Mouse (Mus musculus): ENCODE data around the gene Sult6b2. TPM values are rescaled to one million over a fixed set of nuclear protein-coding genes. Genes with fewer than 3 reads are reported as not detected.

Gene Sult6b2
- polyA plus RNA-seq, 1 experiment from 2014 or later, result not detected

DNA sequence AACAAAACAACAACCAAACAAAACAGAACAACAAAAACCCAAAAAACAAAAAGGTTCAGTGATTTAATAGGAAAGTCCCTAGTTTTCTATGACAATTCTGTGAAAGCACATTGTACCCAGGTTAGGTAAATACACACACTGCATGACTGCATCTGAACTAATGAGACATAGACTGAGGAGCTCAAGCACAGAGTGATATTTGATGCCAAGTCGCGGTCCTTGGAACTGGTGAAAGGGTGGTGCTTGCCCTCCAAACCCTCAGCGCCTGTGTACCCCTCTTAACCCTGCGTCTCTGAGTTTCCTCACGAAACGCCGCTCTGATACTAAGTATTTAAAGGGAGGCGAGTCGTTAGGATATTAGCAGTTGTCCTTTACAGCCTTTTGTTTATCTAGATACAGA lies 37.0 kb downstream of the Sult6b2 start:
- Histone ChIP-seq H3K27me3 (no peaks in the 10 kb centered on the region), H3K9ac (replicated peaks) (no peak overlapping the region), H3K27ac (replicated peaks) (no peak overlapping the region), H3K4me1 (no peaks in the 10 kb centered on the region), H3K4me3 (no peak overlapping the region), H3K9me3 (no peaks in the 10 kb centered on the region), H3K36me3 (peaks cover 81% of the 10 kb centered on the region), H3K4me2 (replicated peaks) (no peak overlapping the region)
- 90% methylated on average over 9 of the region's 9 CpGs for WGBS
- no peak for ATAC-seq (ENCODE audit: low FRiP score, low read depth)

- Histone ChIP-seq H3K27ac (replicated peaks) (no peak overlapping the region), H3K4me3 (no peak overlapping the region), H3K36me3 (peaks cover 59% of the 10 kb centered on the region), H3K4me2 (replicated peaks) (no peak overlapping the region), H3K9me3 (no peaks in the 10 kb centered on the region), H3K9ac (replicated peaks) (no peak overlapping the region), H3K27me3 (no peaks in the 10 kb centered on the region), H3K4me1 (peaks cover 5% of the 10 kb centered on the region; the same call in 1 of the 2 replicates)
- no peak for ATAC-seq (ENCODE audit: low FRiP score, low read depth)
- 57% methylated on average over 2 of the region's 2 CpGs for WGBS
Measured at GRCm38 (mm10) chr6:142764933-142765332, 39.4 kb downstream of the Sult6b2 start.

- no peak for ATAC-seq (ENCODE audit: low FRiP score, low read depth)
- Histone ChIP-seq H3K4me1 (peaks cover 21% of the 10 kb centered on the region), H3K9ac (replicated peaks) (no peak overlapping the region), H3K9me3 (no peaks in the 10 kb centered on the region), H3K27ac (replicated peaks) (no peak overlapping the region), H3K36me3 (peaks cover 14% of the 10 kb centered on the region), H3K4me3 (no peak overlapping the region), H3K4me2 (replicated peaks) (no peak overlapping the region), H3K27me3 (peaks cover 14% of the 10 kb centered on the region)
- WGBS, result 90% methylated on average over 2 of the region's 2 CpGs
Measured at GRCm38 (mm10) chr6:142759633-142760032, 44.7 kb downstream of the Sult6b2 start.

- ATAC-seq (ENCODE audit: low FRiP score, low read depth), result no peak
- Histone ChIP-seq H3K9me3 (no peaks in the 10 kb centered on the region), H3K4me3 (no peak overlapping the region), H3K36me3 (0 out of 2 replicates have a peak, but pooled peaks cover 8% of the 10 kb centered on the region), H3K27me3 (peaks cover 21% of the 10 kb centered on the region), H3K27ac (replicated peaks) (no peak overlapping the region), H3K4me1 (peaks cover 21% of the 10 kb centered on the region), H3K4me2 (replicated peaks) (peak overlapping the region; percentile 57; the same call in 1 of the 2 replicates), H3K9ac (replicated peaks) (no peak overlapping the region)
- WGBS, result 97% methylated on average over 6 of the region's 6 CpGs
Measured at GRCm38 (mm10) chr6:142758562-142758961, 45.7 kb downstream of the Sult6b2 start.

- peaks cover 21% of the 10 kb centered on the region for H3K4me1 ChIP-seq
Measured at GRCm38 (mm10) chr6:142757976-142758375, 46.3 kb downstream of the Sult6b2 start.

GRCm38 (mm10) chr6:142757334-142757965 lies 46.9 kb downstream of the Sult6b2 start:
- no peak for ATAC-seq (ENCODE audit: low FRiP score, low read depth)
- Histone ChIP-seq H3K4me1 (peaks cover 21% of the 10 kb centered on the region), H3K27me3 (peaks cover 26% of the 10 kb centered on the region), H3K36me3 (0 out of 2 replicates have a peak, but pooled peaks cover 8% of the 10 kb centered on the region), H3K9ac (replicated peaks) (peak overlapping the region; percentile 90), H3K9me3 (no peaks in the 10 kb centered on the region), H3K27ac (replicated peaks) (peak overlapping the region; percentile 71; the same call in 1 of the 2 replicates), H3K4me2 (replicated peaks) (peak overlapping the region; percentile 57), H3K4me3 (peak overlapping the region; percentile 92)
- WGBS, result 53% methylated on average over 10 of the region's 10 CpGs

More at GRCm38 (mm10) chr6:142757976-142758375, 46.3 kb downstream of the Sult6b2 start:
- no peak overlapping the region for H3K27ac ChIP-seq (replicated peaks)
- WGBS, result 89% methylated on average over 6 of the region's 6 CpGs
- peak overlapping the region; percentile 92 for H3K4me3 ChIP-seq
- H3K27me3 ChIP-seq, result peaks cover 23% of the 10 kb centered on the region
- H3K36me3 ChIP-seq, result 0 out of 2 replicates have a peak, but pooled peaks cover 8% of the 10 kb centered on the region
- peak overlapping the region; percentile 90; the same call in 1 of the 2 replicates for H3K9ac ChIP-seq (replicated peaks)
- no peaks in the 10 kb centered on the region for H3K9me3 ChIP-seq
- ATAC-seq (ENCODE audit: low FRiP score, low read depth), result no peak
- peak overlapping the region; percentile 57 for H3K4me2 ChIP-seq (replicated peaks)

GRCm38 (mm10) chr6:142756507-142757333 lies 47.6 kb downstream of the Sult6b2 start, which contains the start of gene Cmas:
Gene Cmas, plus strand, starts transcription at chr6:142756686.
- Histone ChIP-seq H3K4me3 (peak within 1 kb of the TSS; percentile 92), H3K9me3 (no peaks in the 10 kb centered on the region), H3K27ac (replicated peaks) (peak within 1 kb of the TSS; percentile 71), H3K36me3 (0 out of 2 replicates have a peak, but pooled peaks cover 8% of the 10 kb centered on the region), H3K4me2 (replicated peaks) (peak within 1 kb of the TSS; percentile 57), H3K27me3 (peaks cover 26% of the 10 kb centered on the region), H3K9ac (replicated peaks) (peak within 1 kb of the TSS; percentile 90), H3K4me1 (peaks cover 21% of the 10 kb centered on the region)
- ATAC-seq (ENCODE audit: low FRiP score, low read depth), result peak; percentile 96
- under 1% methylated on average over 66 of the region's 68 CpGs for WGBS

DNA sequence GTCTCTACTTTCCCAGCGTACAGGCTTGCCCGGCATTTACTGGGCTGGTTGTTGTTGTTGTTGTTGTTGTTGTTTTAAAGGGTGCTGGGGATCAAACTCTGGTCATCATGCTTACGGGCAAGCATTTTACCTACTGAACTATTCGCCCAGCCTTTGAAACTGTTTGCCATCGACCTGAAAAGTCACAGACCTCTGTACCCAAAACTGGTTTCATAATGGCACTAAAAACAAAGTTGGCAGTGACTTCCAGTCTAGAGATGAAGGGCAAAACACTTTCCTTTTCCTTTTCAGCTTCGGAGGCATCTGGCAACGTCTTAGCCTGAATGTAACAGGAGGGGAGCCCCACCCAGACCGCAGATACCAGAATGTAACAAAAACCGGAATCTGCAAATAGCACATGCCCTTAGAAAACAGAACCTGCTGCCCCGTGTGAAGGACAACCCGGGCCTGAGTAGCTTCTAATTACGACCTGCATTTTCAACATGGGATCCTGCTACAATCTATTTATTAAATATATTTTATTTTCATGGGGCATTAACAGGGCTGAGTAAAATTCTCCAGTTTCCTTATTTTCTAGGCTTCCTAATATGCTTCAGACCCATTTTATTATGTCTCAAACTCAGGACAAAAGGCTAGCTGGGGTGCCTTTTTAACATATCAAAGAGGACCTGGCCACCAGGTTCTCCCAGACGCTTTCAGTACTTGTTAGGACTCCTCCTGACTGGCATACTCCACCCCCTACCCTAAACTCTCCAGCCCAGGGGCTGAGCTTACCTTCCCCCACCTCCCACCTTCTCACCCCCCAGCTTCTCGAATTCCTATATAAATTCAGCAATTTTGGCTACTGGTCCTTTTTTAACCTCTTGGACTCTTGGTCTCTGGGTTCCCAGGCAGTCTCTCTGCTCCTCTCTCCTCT lies 51.7 kb downstream of the Sult6b2 start:
- H3K9ac ChIP-seq (replicated peaks), result no peak overlapping the region
- no peak overlapping the region for H3K4me2 ChIP-seq (replicated peaks)
- H3K4me1 ChIP-seq, result peaks cover 6% of the 10 kb centered on the region
- H3K27ac ChIP-seq (replicated peaks), result no peak overlapping the region
- 46% methylated on average over 14 of the region's 14 CpGs for WGBS
- H3K27me3 ChIP-seq, result peaks cover 26% of the 10 kb centered on the region
- no peaks in the 10 kb centered on the region for H3K9me3 ChIP-seq
- H3K36me3 ChIP-seq, result no peaks in the 10 kb centered on the region
- H3K4me3 ChIP-seq, result no peak overlapping the region
- ATAC-seq (ENCODE audit: low FRiP score, low read depth), result no peak

DNA sequence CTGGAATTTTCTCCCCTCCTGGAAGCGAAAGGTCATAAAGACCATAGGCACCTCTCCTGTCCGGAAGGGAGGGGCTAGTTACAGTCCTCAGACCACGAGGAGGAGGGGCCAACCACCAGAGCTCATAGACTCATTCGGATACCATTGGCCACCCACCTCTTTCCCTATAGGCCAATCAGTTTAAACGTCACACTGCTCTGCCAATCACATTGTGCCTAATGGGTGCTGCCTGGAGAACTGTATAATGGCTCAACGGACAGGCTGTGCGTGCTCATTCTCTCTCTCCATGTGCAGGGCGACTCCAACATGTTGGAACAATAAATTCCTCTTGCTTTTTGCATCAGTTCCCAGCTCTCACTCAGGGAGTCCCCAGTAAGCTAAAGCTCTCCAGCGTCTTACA lies 52.9 kb downstream of the Sult6b2 start:
- Histone ChIP-seq H3K27me3 (peaks cover 26% of the 10 kb centered on the region), H3K4me2 (replicated peaks) (no peak overlapping the region), H3K4me1 (0 out of 2 replicates have a peak, but pooled peaks cover 3% of the 10 kb centered on the region), H3K9ac (replicated peaks) (no peak overlapping the region), H3K9me3 (no peaks in the 10 kb centered on the region), H3K27ac (replicated peaks) (no peak overlapping the region), H3K36me3 (no peaks in the 10 kb centered on the region), H3K4me3 (no peak overlapping the region)
- 55% methylated on average over 9 of the region's 9 CpGs for WGBS
- ATAC-seq (ENCODE audit: low FRiP score, low read depth), result peak; percentile 36; the same call in 1 of the 2 replicates

GRCm38 (mm10) chr6:142748057-142748708 lies 56.1 kb downstream of the Sult6b2 start:
- H3K4me3 ChIP-seq, result no peak overlapping the region
- H3K9me3 ChIP-seq, result no peaks in the 10 kb centered on the region
- no peak for ATAC-seq (ENCODE audit: low FRiP score, low read depth)
- H3K4me2 ChIP-seq (replicated peaks), result no peak overlapping the region
- H3K27ac ChIP-seq (replicated peaks), result no peak overlapping the region
- H3K36me3 ChIP-seq, result no peaks in the 10 kb centered on the region
- WGBS, result 88% methylated on average over 8 of the region's 8 CpGs
- H3K4me1 ChIP-seq, result no peaks in the 10 kb centered on the region
- H3K9ac ChIP-seq (replicated peaks), result no peak overlapping the region
- H3K27me3 ChIP-seq, result peaks cover 4% of the 10 kb centered on the region; the same call in 1 of the 2 replicates

DNA sequence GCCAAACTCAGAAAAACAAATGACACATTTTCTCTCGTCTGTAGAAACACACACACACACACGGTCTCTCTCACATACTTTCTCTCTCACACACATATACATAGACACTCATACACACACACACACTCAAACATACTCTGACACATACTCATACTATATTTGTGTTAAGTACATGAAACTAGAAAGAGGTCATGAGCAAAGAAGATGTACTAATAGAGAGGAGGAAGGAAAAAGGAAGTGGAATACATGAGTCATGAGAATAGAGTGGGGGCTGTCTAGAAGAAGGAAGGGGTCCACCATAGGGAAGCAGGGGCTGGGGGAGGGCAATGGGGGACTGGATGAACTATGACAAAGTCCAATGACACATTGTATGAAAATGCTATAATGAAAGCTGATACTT lies 57.1 kb downstream of the Sult6b2 start:
- Histone ChIP-seq H3K27me3 (no peaks in the 10 kb centered on the region), H3K4me2 (replicated peaks) (no peak overlapping the region), H3K4me1 (no peaks in the 10 kb centered on the region), H3K36me3 (no peaks in the 10 kb centered on the region), H3K27ac (replicated peaks) (no peak overlapping the region), H3K4me3 (no peak overlapping the region), H3K9me3 (no peaks in the 10 kb centered on the region), H3K9ac (replicated peaks) (no peak overlapping the region)
- ATAC-seq (ENCODE audit: low FRiP score, low read depth), result no peak
- 94% methylated on average over 2 of the region's 2 CpGs for WGBS

All from midbrain, embryonic 12.5 days (tissue).